Mouse (Mus musculus): ENCODE results near the gene Nlk. TPM values are rescaled to one million over a fixed set of nuclear protein-coding genes. Genes with fewer than 3 reads are reported as not detected.
"Not testable (repeated sequence)": the region's sequence is repeated elsewhere in the genome, so short reads cannot be mapped to it uniquely, and the experiment has no call there.

The Nlk gene
- polyA plus RNA-seq, 1 experiment from 2014 or later, result 11.4 TPM

DNA sequence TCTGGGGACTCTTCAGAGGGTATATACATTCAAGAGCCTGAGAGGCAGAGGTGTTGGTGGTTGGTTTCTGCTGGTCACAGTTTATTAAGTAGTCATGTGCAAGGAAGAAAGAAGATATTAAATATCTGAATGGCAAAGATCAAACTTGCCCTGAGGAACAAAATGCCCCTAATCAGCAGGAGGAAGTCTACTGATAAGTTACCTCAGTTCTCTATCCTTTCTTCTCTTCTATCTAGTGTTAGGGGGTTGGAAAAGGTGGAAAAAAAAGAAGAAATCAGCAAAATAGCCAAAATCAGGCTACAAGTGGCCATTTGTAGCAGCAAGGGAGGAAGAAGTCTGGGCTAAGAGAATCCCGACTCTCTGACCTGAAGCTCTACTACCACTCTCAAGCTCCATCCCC, 92.3 kb downstream of the Nlk start:
- H3K9me3 ChIP-seq (replicated peaks), result no peaks in the 10 kb centered on the region
- H3K36me3 ChIP-seq, result peaks cover 3% of the 10 kb centered on the region; the same call in 1 of the 2 replicates
- H3K4me1 ChIP-seq, result peaks cover 9% of the 10 kb centered on the region; the same call in 1 of the 2 replicates
- no peak overlapping the region for H3K4me3 ChIP-seq
- 83% methylated on average over 1 of the region's 1 CpGs for whole genome bisulfite sequencing
- no peaks in the 10 kb centered on the region for H3K27me3 ChIP-seq (ENCODE audit: low read depth, poor library complexity, severe bottlenecking)
- no peak overlapping the region for H3K27ac ChIP-seq
- no peak for DNase-seq (ENCODE audit: low spot score)

- Histone ChIP-seq H3K27me3 (ENCODE audit: low read depth, poor library complexity, severe bottlenecking) (no peaks in the 10 kb centered on the region), H3K36me3 (peaks cover 3% of the 10 kb centered on the region; the same call in 1 of the 2 replicates), H3K9me3 (replicated peaks) (no peaks in the 10 kb centered on the region), H3K27ac (no peak overlapping the region), H3K4me1 (peaks cover 16% of the 10 kb centered on the region), H3K4me3 (no peak overlapping the region)
- 90% methylated on average over 3 of the region's 3 CpGs for WGBS
- no peak for DNase-seq (ENCODE audit: low spot score)
These were observed 94.4 kb downstream of the Nlk start for GRCm38 (mm10) chr11:78602781-78603180.

DNA sequence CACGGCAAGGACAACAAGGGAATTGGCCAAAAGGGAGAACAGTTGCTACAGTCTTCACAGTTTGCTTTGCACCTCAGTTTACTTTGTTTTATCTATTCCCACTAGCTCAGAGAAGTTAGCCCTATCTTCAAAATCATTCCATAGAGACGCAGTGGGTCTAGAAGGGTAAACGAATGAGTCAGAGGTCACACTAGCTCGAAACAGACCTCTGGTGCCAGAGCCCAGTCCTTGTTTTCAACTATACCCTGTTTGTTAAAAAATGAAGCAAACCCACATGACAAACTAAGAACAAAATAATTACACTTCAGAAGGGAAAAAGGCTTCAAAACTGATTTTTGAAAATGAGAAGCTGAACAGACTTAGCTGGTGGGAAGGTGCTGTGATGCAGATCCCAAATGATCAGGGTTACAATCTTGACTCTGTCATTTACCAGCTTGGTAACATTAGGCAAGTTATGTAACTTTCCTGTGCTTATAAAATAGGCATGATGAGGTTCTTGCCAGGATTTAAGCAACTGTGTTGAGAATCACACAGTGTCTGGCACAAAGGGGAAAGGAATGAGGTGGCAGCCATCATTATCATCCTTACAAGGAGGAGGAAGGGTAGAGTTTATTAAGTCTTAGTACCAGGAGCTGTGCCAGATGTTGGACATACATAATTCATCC, 96.1 kb downstream of the Nlk start:
- no peak for DNase-seq (ENCODE audit: low spot score)
- no peak overlapping the region for H3K27ac ChIP-seq
- H3K4me1 ChIP-seq, result peaks cover 28% of the 10 kb centered on the region
- no peaks in the 10 kb centered on the region for H3K9me3 ChIP-seq (replicated peaks)
- no peak overlapping the region for H3K4me3 ChIP-seq
- 81% methylated on average over 4 of the region's 4 CpGs for WGBS
- H3K36me3 ChIP-seq, result peaks cover 3% of the 10 kb centered on the region; the same call in 1 of the 2 replicates
- no peaks in the 10 kb centered on the region for H3K27me3 ChIP-seq (ENCODE audit: low read depth, poor library complexity, severe bottlenecking)

DNA sequence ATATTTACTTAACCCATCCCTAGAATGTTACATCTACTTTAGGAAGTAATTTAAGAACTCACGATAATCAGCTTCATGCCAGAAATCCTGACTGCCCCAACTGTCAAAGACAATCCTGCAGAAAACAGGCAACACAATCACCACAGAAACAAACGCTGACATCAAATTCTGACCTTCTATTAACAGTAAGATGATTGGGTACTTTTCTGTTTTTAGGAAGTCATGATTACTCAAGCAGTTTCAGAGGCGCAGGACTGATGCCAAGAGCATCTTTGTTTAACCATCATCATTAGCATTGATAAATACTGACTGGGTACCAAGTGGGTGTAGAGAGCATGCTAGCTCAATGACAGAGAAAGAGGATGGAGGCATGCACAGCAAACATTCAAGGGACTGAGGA, 96.7 kb downstream of the Nlk start:
- no peak for DNase-seq (ENCODE audit: low spot score)
- Histone ChIP-seq H3K27ac (no peak overlapping the region), H3K4me1 (peaks cover 34% of the 10 kb centered on the region), H3K27me3 (ENCODE audit: low read depth, poor library complexity, severe bottlenecking) (no peaks in the 10 kb centered on the region), H3K9me3 (replicated peaks) (no peaks in the 10 kb centered on the region), H3K4me3 (no peak overlapping the region), H3K36me3 (peaks cover 3% of the 10 kb centered on the region; the same call in 1 of the 2 replicates)
- WGBS, result 90% methylated on average over 3 of the region's 3 CpGs

- Histone ChIP-seq H3K4me3 (no peak overlapping the region), H3K4me1 (peaks cover 38% of the 10 kb centered on the region), H3K27me3 (ENCODE audit: low read depth, poor library complexity, severe bottlenecking) (no peaks in the 10 kb centered on the region), H3K27ac (no peak overlapping the region), H3K36me3 (peaks cover 3% of the 10 kb centered on the region; the same call in 1 of the 2 replicates), H3K9me3 (replicated peaks) (no peaks in the 10 kb centered on the region)
- 75% methylated on average over 4 of the region's 4 CpGs for WGBS
- DNase-seq (ENCODE audit: low spot score), result no peak
These were observed 97.1 kb downstream of the Nlk start for GRCm38 (mm10) chr11:78600051-78600450.

DNA sequence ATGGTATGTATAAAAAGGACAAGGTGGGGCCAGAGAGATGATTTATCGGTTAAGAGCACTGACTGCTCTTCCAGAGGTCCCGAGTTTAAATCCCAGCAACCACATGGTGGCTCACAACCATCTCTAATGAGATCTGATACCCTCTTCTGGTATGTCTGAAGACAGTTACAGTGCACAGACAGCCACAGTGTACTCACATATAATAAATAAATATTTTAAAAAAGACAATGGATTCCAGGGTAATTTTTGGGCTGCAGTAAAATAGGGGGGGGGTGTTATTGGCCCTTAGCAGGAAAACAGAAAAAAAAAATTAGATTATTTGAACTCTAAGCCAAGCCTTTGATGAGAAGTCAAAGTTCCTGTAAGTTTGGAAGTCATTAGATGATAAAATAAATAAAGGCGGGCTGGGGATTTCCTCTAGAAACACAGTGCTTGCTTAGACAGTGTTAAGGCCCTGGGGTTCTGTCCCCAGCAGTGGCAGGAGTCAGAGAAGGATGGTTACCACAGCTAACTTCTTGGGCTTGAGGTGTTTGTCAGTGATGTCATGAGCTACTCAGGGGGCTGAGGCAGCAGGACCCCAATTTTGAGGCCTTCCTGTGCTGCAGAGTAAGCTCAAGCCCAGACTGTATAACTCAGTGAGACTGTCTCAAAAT, 98.3 kb downstream of the Nlk start:
- peaks cover 3% of the 10 kb centered on the region; the same call in 1 of the 2 replicates for H3K36me3 ChIP-seq

DNA sequence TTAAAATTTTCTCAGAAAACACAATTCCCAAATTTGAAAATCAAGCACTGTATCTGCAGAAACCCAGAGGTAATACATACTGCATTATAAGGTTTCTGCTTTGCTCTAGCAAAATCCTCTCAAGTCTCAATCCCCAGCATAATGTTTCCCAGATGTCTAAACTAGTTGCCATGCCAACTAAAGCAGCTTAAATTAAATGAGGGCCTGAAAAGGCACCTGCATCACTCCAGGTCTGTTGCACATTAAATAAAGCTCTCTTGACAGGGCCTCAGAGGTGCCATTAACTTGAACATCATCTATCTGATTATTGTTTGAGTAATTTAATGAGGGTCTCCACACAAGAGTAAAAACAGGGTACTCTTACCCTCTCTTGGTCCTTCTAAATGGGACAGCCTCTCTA, 100.4 kb downstream of the Nlk start:
- Histone ChIP-seq H3K36me3 (0 out of 2 replicates have a peak, but pooled peaks cover 6% of the 10 kb centered on the region), H3K4me1 (peaks cover 34% of the 10 kb centered on the region), H3K27me3 (ENCODE audit: low read depth, poor library complexity, severe bottlenecking) (no peaks in the 10 kb centered on the region), H3K9me3 (replicated peaks) (no peaks in the 10 kb centered on the region), H3K27ac (no peak overlapping the region), H3K4me3 (no peak overlapping the region)
- peak; percentile 39 for DNase-seq (ENCODE audit: low spot score)

More for the DNA sequence above, 98.3 kb downstream of the Nlk start:
- Histone ChIP-seq H3K9me3 (replicated peaks) (no peaks in the 10 kb centered on the region), H3K27ac (no peak overlapping the region), H3K4me1 (peaks cover 43% of the 10 kb centered on the region), H3K27me3 (ENCODE audit: low read depth, poor library complexity, severe bottlenecking) (no peaks in the 10 kb centered on the region), H3K4me3 (no peak overlapping the region)
- DNase-seq (ENCODE audit: low spot score), result no peak
- WGBS, result 78% methylated on average over 3 of the region's 3 CpGs

- DNase-seq (ENCODE audit: low spot score), result no peak
- Histone ChIP-seq H3K27me3 (ENCODE audit: low read depth, poor library complexity, severe bottlenecking) (no peaks in the 10 kb centered on the region), H3K4me1 (peaks cover 34% of the 10 kb centered on the region), H3K9me3 (replicated peaks) (no peaks in the 10 kb centered on the region), H3K27ac (no peak overlapping the region), H3K36me3 (0 out of 2 replicates have a peak, but pooled peaks cover 6% of the 10 kb centered on the region), H3K4me3 (no peak overlapping the region)
- WGBS, result 76% methylated on average over 2 of the region's 2 CpGs
These were observed 101.4 kb downstream of the Nlk start for GRCm38 (mm10) chr11:78595773-78596172.

GRCm38 (mm10) chr11:78594271-78594964, 102.8 kb downstream of the Nlk start:
- no peak for DNase-seq (ENCODE audit: low spot score)
- H3K27me3 ChIP-seq (ENCODE audit: low read depth, poor library complexity, severe bottlenecking), result no peaks in the 10 kb centered on the region
- 87% methylated on average over 6 of the region's 6 CpGs for WGBS
- peaks cover 7% of the 10 kb centered on the region; the same call in 1 of the 2 replicates for H3K36me3 ChIP-seq
- H3K27ac ChIP-seq, result no peak overlapping the region
- H3K4me3 ChIP-seq, result no peak overlapping the region
- peaks cover 34% of the 10 kb centered on the region for H3K4me1 ChIP-seq
- no peaks in the 10 kb centered on the region for H3K9me3 ChIP-seq (replicated peaks)

GRCm38 (mm10) chr11:78587677-78588076, 109.5 kb downstream of the Nlk start:
- not testable (repeated sequence) for H3K27ac ChIP-seq; H3K4me1 ChIP-seq; H3K9me3 ChIP-seq (replicated peaks); H3K27me3 ChIP-seq (ENCODE audit: low read depth, poor library complexity, severe bottlenecking); DNase-seq (ENCODE audit: low spot score); H3K4me3 ChIP-seq
- 97% methylated on average over 1 of the region's 1 CpGs for WGBS
- peaks cover 38% of the 10 kb centered on the region for H3K36me3 ChIP-seq

GRCm38 (mm10) chr11:78586099-78586498, 111.1 kb downstream of the Nlk start:
- DNase-seq (ENCODE audit: low spot score), result no peak
- H3K9me3 ChIP-seq (replicated peaks), result no peaks in the 10 kb centered on the region
- no peaks in the 10 kb centered on the region for H3K4me1 ChIP-seq
- H3K36me3 ChIP-seq, result peaks cover 45% of the 10 kb centered on the region
- no peak overlapping the region for H3K27ac ChIP-seq
- no peak overlapping the region for H3K4me3 ChIP-seq
- H3K27me3 ChIP-seq (ENCODE audit: low read depth, poor library complexity, severe bottlenecking), result no peaks in the 10 kb centered on the region

- Histone ChIP-seq H3K27me3 (ENCODE audit: low read depth, poor library complexity, severe bottlenecking) (no peaks in the 10 kb centered on the region), H3K4me3 (no peak overlapping the region), H3K36me3 (peaks cover 58% of the 10 kb centered on the region), H3K9me3 (replicated peaks) (no peaks in the 10 kb centered on the region), H3K27ac (no peak overlapping the region), H3K4me1 (no peaks in the 10 kb centered on the region)
- no peak for DNase-seq (ENCODE audit: low spot score)
- 91% methylated on average over 6 of the region's 6 CpGs for WGBS
These were observed 114.3 kb downstream of the Nlk start for GRCm38 (mm10) chr11:78582848-78583247.

- Histone ChIP-seq H3K4me1 (no peaks in the 10 kb centered on the region), H3K27ac (no peak overlapping the region), H3K4me3 (no peak overlapping the region), H3K27me3 (ENCODE audit: low read depth, poor library complexity, severe bottlenecking) (no peaks in the 10 kb centered on the region), H3K36me3 (peaks cover 82% of the 10 kb centered on the region), H3K9me3 (replicated peaks) (no peaks in the 10 kb centered on the region)
- 26% methylated on average over 2 of the region's 2 CpGs for WGBS
- DNase-seq (ENCODE audit: low spot score), result no peak
These were observed 122.2 kb downstream of the Nlk start for GRCm38 (mm10) chr11:78574975-78575374.
